Mouse (Mus musculus) cerebellum, adult 2 months (tissue): ENCODE measurements around the gene Scpep1.

Source experiments
- CTCF ChIP-seq: fragments of 200-500 bp; IDR thresholded peaks from 2 replicates; pipeline ENCODE4 v1.5.1; 2011; ENCODE audit warnings: low read depth, mild to moderate bottlenecking, control low read depth, low read length, moderate library complexity, borderline replicate concordance; ENCODE audit not compliant: insufficient read depth
- POLR2A ChIP-seq: fragments of 200-500 bp; IDR thresholded peaks from 2 replicates; pipeline ENCODE4 v1.6.1; 2011; ENCODE audit warnings: low read length, control low read depth, borderline replicate concordance; ENCODE audit not compliant: insufficient read depth

DNA sequence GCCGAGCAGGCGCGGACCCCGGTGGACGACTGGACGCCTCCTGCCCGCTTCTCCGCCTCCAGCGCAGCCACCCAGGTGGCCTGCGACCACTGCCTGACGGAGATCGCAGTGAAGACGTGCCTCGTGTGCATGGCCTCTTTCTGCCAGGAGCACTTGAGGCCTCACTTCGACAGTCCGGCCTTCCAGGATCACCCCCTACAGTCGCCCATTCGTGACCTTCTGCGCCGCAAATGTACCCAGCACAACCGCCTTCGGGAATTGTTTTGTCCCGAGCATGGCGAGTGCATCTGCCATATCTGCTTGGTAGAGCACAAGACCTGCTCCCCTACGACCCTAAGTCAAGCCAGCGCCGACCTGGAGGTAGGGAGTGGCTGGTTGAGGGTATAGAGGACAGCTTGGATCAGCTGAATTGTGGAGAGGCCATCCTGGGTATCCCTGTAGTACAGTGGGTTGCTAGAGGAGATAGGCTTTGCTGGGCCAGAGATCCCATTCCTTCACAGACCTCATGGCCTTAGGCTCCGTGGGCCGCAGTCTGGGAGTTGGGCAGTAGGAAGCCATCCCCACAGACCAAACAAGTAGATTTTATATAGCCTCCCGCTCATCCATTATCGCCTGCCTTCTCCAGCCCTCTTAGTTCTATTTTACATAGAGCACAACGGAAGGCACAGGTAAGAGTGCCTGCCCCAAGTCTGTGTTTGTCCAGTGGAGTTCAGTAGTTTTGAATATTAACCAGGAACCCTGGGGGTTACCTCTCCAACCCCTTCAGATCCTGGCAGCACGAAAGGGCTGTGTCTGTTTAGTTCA, 44.7 kb upstream of the Scpep1 start:
- TF ChIP-seq POLR2A = no peak
- TF ChIP-seq CTCF = no peak
